Mouse (Mus musculus) spleen, adult 2 months (tissue): ENCODE data around the gene Tmem247.

ENCODE experiments used
- CTCF ChIP-seq: fragments of 200-500 bp; IDR thresholded peaks from 2 replicates; pipeline ENCODE4 v1.5.1; 2011; ENCODE audit warnings: mild to moderate bottlenecking, inconsistent platforms; ENCODE audit not compliant: insufficient read depth, insufficient read length, insufficient replicate concordance; ENCODE audit errors: extremely low read depth
- POLR2A ChIP-seq: fragments of 200-500 bp; IDR thresholded peaks from 2 replicates; pipeline ENCODE4 v1.6.1; 2011; ENCODE audit warnings: low read depth, low read length, inconsistent platforms

DNA sequence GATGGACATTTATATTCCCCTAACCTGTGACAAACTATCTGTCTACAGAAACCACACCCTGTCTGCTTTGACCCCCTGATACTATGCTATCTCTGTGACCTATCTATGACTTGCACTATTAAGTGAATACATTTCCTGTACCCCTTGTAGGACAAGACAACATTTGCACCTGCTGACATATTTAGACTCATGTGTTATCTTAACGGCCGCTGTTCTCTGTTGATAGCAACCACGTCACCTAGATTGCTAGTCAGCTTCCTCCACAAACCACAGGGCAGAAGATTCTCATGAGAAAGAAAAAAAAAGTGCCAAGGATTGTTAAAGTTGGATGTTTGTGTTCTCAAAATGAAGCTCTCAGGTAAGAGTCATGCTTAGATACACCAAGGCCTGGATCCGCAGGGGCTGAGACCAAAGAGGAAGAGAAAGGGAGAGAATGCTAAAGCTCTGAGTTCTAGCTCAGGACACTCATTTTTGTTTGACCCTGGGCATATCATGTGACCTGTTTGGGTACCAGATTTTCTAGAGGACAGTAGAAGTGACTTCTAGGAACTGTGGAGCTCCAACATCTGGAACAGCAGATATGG is 36.6 kb upstream of the Tmem247 start:
- TF ChIP-seq CTCF, result no peak
- no peak for TF ChIP-seq POLR2A
